Mouse (Mus musculus): ENCODE data around the gene Parp11. TPM values are rescaled to one million over a fixed set of nuclear protein-coding genes. Genes with fewer than 3 reads are reported as not detected.

The Parp11 gene
- polyA plus RNA-seq, 1 experiment from 2014 or later: 111 TPM

- ATAC-seq (ENCODE audit: low FRiP score, low TSS enrichment) (no peak), DNase-seq (no peak)
- Histone ChIP-seq H3K4me2 (ENCODE audit: low read length) (no peak overlapping the region), H3K4me3 (replicated peaks; ENCODE audit: low read depth, low read length) (no peak overlapping the region), H3K36me3 (ENCODE audit: control insufficient read depth, insufficient read depth, low read length) (no peaks in the 10 kb centered on the region), H3K27me3 (ENCODE audit: control insufficient read depth, insufficient read depth, low read length) (no peaks in the 10 kb centered on the region), H3K4me1 (ENCODE audit: control insufficient read depth, insufficient read depth, low read length) (peaks cover 9% of the 10 kb centered on the region; the same call in 1 of the 2 replicates), H3K27ac (replicated peaks; ENCODE audit: low read depth, low read length) (no peak overlapping the region), H3K9me3 (ENCODE audit: control insufficient read depth, low read length) (no peaks in the 10 kb centered on the region), H3K9ac (replicated peaks; ENCODE audit: low read length) (no peak overlapping the region)
- WGBS: 81% methylated on average over 2 of the region's 2 CpGs
Observed at GRCm38 (mm10) chr6:127420115-127420514, 26.5 kb upstream of the Parp11 start.

GRCm38 (mm10) chr6:127425095-127425494, 21.5 kb upstream of the Parp11 start:
- ATAC-seq (ENCODE audit: low FRiP score, low TSS enrichment) (no peak), DNase-seq (no peak)
- WGBS: 70% methylated on average over 5 of the region's 5 CpGs
- no peaks in the 10 kb centered on the region for H3K36me3 ChIP-seq (ENCODE audit: control insufficient read depth, insufficient read depth, low read length)
- H3K4me2 ChIP-seq (ENCODE audit: low read length): no peak overlapping the region
- H3K9me3 ChIP-seq (ENCODE audit: control insufficient read depth, low read length): no peaks in the 10 kb centered on the region
- no peaks in the 10 kb centered on the region for H3K27me3 ChIP-seq (ENCODE audit: control insufficient read depth, insufficient read depth, low read length)
- H3K4me1 ChIP-seq (ENCODE audit: control insufficient read depth, insufficient read depth, low read length): no peaks in the 10 kb centered on the region
- H3K4me3 ChIP-seq (replicated peaks; ENCODE audit: low read depth, low read length): no peak overlapping the region
- no peak overlapping the region for H3K9ac ChIP-seq (replicated peaks; ENCODE audit: low read length)
- no peak overlapping the region for H3K27ac ChIP-seq (replicated peaks; ENCODE audit: low read depth, low read length)

- Histone ChIP-seq H3K9ac (replicated peaks; ENCODE audit: low read length) (no peak overlapping the region), H3K9me3 (ENCODE audit: control insufficient read depth, low read length) (no peaks in the 10 kb centered on the region), H3K27me3 (ENCODE audit: control insufficient read depth, insufficient read depth, low read length) (no peaks in the 10 kb centered on the region), H3K27ac (replicated peaks; ENCODE audit: low read depth, low read length) (no peak overlapping the region), H3K4me3 (replicated peaks; ENCODE audit: low read depth, low read length) (no peak overlapping the region), H3K4me2 (ENCODE audit: low read length) (no peak overlapping the region), H3K36me3 (ENCODE audit: control insufficient read depth, insufficient read depth, low read length) (no peaks in the 10 kb centered on the region), H3K4me1 (ENCODE audit: control insufficient read depth, insufficient read depth, low read length) (0 out of 2 replicates have a peak, but pooled peaks cover 4% of the 10 kb centered on the region)
- DNase-seq: no peak
- no peak for ATAC-seq (ENCODE audit: low FRiP score, low TSS enrichment)
- 71% methylated on average over 7 of the region's 7 CpGs for WGBS
Observed at GRCm38 (mm10) chr6:127430716-127431115, 15.9 kb upstream of the Parp11 start.

GRCm38 (mm10) chr6:127431196-127431766, 15.4 kb upstream of the Parp11 start:
- WGBS: 35% methylated on average over 6 of the region's 6 CpGs
- no peaks in the 10 kb centered on the region for H3K36me3 ChIP-seq (ENCODE audit: control insufficient read depth, insufficient read depth, low read length)
- no peak overlapping the region for H3K9ac ChIP-seq (replicated peaks; ENCODE audit: low read length)
- H3K4me1 ChIP-seq (ENCODE audit: control insufficient read depth, insufficient read depth, low read length): 0 out of 2 replicates have a peak, but pooled peaks cover 4% of the 10 kb centered on the region
- H3K27me3 ChIP-seq (ENCODE audit: control insufficient read depth, insufficient read depth, low read length): no peaks in the 10 kb centered on the region
- H3K27ac ChIP-seq (replicated peaks; ENCODE audit: low read depth, low read length): no peak overlapping the region
- ATAC-seq (ENCODE audit: low FRiP score, low TSS enrichment) (no peak), DNase-seq (peak; percentile 34)
- no peak overlapping the region for H3K4me3 ChIP-seq (replicated peaks; ENCODE audit: low read depth, low read length)
- no peak overlapping the region for H3K4me2 ChIP-seq (ENCODE audit: low read length)
- H3K9me3 ChIP-seq (ENCODE audit: control insufficient read depth, low read length): no peaks in the 10 kb centered on the region

GRCm38 (mm10) chr6:127433886-127434647, 12.6 kb upstream of the Parp11 start:
- Histone ChIP-seq H3K9me3 (ENCODE audit: control insufficient read depth, low read length) (no peaks in the 10 kb centered on the region), H3K4me3 (replicated peaks; ENCODE audit: low read depth, low read length) (no peak overlapping the region), H3K4me1 (ENCODE audit: control insufficient read depth, insufficient read depth, low read length) (0 out of 2 replicates have a peak, but pooled peaks cover 4% of the 10 kb centered on the region), H3K36me3 (ENCODE audit: control insufficient read depth, insufficient read depth, low read length) (no peaks in the 10 kb centered on the region), H3K4me2 (ENCODE audit: low read length) (no peak overlapping the region), H3K9ac (replicated peaks; ENCODE audit: low read length) (no peak overlapping the region), H3K27ac (replicated peaks; ENCODE audit: low read depth, low read length) (no peak overlapping the region), H3K27me3 (ENCODE audit: control insufficient read depth, insufficient read depth, low read length) (no peaks in the 10 kb centered on the region)
- no peak for ATAC-seq (ENCODE audit: low FRiP score, low TSS enrichment)
- 85% methylated on average over 9 of the region's 9 CpGs for WGBS
- DNase-seq: no peak

GRCm38 (mm10) chr6:127434648-127434984, 12.0 kb upstream of the Parp11 start:
- ATAC-seq (ENCODE audit: low FRiP score, low TSS enrichment) (no peak), DNase-seq (no peak)
- peaks cover 6% of the 10 kb centered on the region; the same call in 1 of the 2 replicates for H3K4me1 ChIP-seq (ENCODE audit: control insufficient read depth, insufficient read depth, low read length)
- H3K4me3 ChIP-seq (replicated peaks; ENCODE audit: low read depth, low read length): no peak overlapping the region
- H3K9me3 ChIP-seq (ENCODE audit: control insufficient read depth, low read length): no peaks in the 10 kb centered on the region
- 83% methylated on average over 4 of the region's 4 CpGs for WGBS
- H3K4me2 ChIP-seq (ENCODE audit: low read length): no peak overlapping the region
- no peaks in the 10 kb centered on the region for H3K36me3 ChIP-seq (ENCODE audit: control insufficient read depth, insufficient read depth, low read length)
- H3K27ac ChIP-seq (replicated peaks; ENCODE audit: low read depth, low read length): no peak overlapping the region
- no peaks in the 10 kb centered on the region for H3K27me3 ChIP-seq (ENCODE audit: control insufficient read depth, insufficient read depth, low read length)
- no peak overlapping the region for H3K9ac ChIP-seq (replicated peaks; ENCODE audit: low read length)

GRCm38 (mm10) chr6:127439063-127439462, 7.6 kb upstream of the Parp11 start:
- Histone ChIP-seq H3K9ac (replicated peaks; ENCODE audit: low read length) (no peak overlapping the region), H3K27ac (replicated peaks; ENCODE audit: low read depth, low read length) (no peak overlapping the region), H3K4me2 (ENCODE audit: low read length) (no peak overlapping the region), H3K36me3 (ENCODE audit: control insufficient read depth, insufficient read depth, low read length) (no peaks in the 10 kb centered on the region), H3K4me1 (ENCODE audit: control insufficient read depth, insufficient read depth, low read length) (peaks cover 27% of the 10 kb centered on the region), H3K27me3 (ENCODE audit: control insufficient read depth, insufficient read depth, low read length) (no peaks in the 10 kb centered on the region), H3K9me3 (ENCODE audit: control insufficient read depth, low read length) (no peaks in the 10 kb centered on the region), H3K4me3 (replicated peaks; ENCODE audit: low read depth, low read length) (no peak overlapping the region)
- 98% methylated on average over 3 of the region's 3 CpGs for WGBS
- no peak for DNase-seq
- no peak for ATAC-seq (ENCODE audit: low FRiP score, low TSS enrichment)

- Histone ChIP-seq H3K9ac (replicated peaks; ENCODE audit: low read length) (no peak overlapping the region), H3K4me1 (ENCODE audit: control insufficient read depth, insufficient read depth, low read length) (peaks cover 31% of the 10 kb centered on the region), H3K27ac (replicated peaks; ENCODE audit: low read depth, low read length) (peak overlapping the region; percentile 63), H3K36me3 (ENCODE audit: control insufficient read depth, insufficient read depth, low read length) (no peaks in the 10 kb centered on the region), H3K4me2 (ENCODE audit: low read length) (no peak overlapping the region), H3K9me3 (ENCODE audit: control insufficient read depth, low read length) (no peaks in the 10 kb centered on the region), H3K27me3 (ENCODE audit: control insufficient read depth, insufficient read depth, low read length) (no peaks in the 10 kb centered on the region), H3K4me3 (replicated peaks; ENCODE audit: low read depth, low read length) (no peak overlapping the region)
- DNase-seq: peak; percentile 12
- peak; percentile 35; the same call in 1 of the 2 replicates for ATAC-seq (ENCODE audit: low FRiP score, low TSS enrichment)
- WGBS: 87% methylated on average over 5 of the region's 5 CpGs
Observed at GRCm38 (mm10) chr6:127439540-127440195, 7.0 kb upstream of the Parp11 start.

Data from midbrain, embryonic 14.5 days (tissue).